Mouse (Mus musculus) embryonic fibroblast, embryonic 13.5 days (primary cell): ENCODE measurements around the gene Nap1l2. TPM values are rescaled to one million over a fixed set of nuclear protein-coding genes. Genes with fewer than 3 reads are reported as not detected.
"Not testable (repeated sequence)": the region's sequence is repeated elsewhere in the genome, so short reads cannot be mapped to it uniquely, and the experiment has no call there.

ENCODE experiments used
- H3K27ac ChIP-seq: 2 replicates; pipeline ENCODE4 v1.5.1; 2012; ENCODE audit warnings: low read length, control low read depth, inconsistent platforms; ENCODE audit not compliant: insufficient read depth
- H3K4me1 ChIP-seq: 2 replicates; pipeline ENCODE4 v1.6.1; 2011; ENCODE audit warnings: low read length; ENCODE audit not compliant: control insufficient read depth, insufficient read depth
- H3K4me3 ChIP-seq: 2 replicates; pipeline ENCODE4 v1.5.1; 2011; ENCODE audit warnings: mild to moderate bottlenecking, control low read depth, low read length; ENCODE audit not compliant: insufficient read depth
- CTCF ChIP-seq: IDR thresholded peaks from 2 replicates; pipeline ENCODE4 v1.5.1; 2011; ENCODE audit warnings: mild to moderate bottlenecking, control low read depth, low read length, moderate library complexity, borderline replicate concordance; ENCODE audit not compliant: insufficient read depth
- POLR2A ChIP-seq: IDR thresholded peaks from 2 replicates; pipeline ENCODE4 v1.6.1; 2011; ENCODE audit warnings: low read depth, mild to moderate bottlenecking, control low read depth, low read length, moderate library complexity
- polyA plus RNA-seq: library from polyadenylated mRNA; stranded (reverse); fragments of >200 nt; gene quantifications from 2 replicates; pipeline ENCODE4 v1.2.4, GENCODE M21; 2011; ENCODE audit warnings: low read depth; ENCODE audit not compliant: missing spikeins, insufficient read length

Nap1l2 gene
- 1.3 and 1.9 TPM in 2 replicates for polyA plus RNA-seq

DNA sequence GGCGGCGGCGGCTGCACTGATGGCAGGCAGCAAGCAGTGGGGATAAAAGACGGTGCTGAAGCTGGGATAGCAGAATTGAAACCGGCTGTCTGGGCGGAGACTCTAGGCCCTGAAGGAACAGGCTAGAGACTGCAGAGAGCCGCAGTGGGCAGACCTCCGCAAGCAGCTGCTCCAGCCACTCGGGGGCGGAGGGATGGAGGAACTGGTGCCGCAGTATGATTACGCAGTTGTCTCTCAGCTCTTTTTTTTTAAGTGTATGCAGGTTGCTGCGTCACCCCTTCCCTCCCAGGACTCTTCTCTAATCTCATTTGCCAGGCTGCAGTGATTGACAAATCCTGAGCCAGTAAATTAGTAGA is at the start of gene Nap1l2:
TSS of gene Nap1l2 (minus strand) at position 210 of the 356 bp plus-strand sequence.
- Histone ChIP-seq H3K4me1 (no peaks in the 10 kb centered on the region), H3K4me3 (peak within 1 kb of the TSS; percentile 63), H3K27ac (no peak within 1 kb of the TSS)
- no peak for TF ChIP-seq CTCF
- peak; percentile 14; the same call in 1 of the 2 replicates for TF ChIP-seq POLR2A

DNA sequence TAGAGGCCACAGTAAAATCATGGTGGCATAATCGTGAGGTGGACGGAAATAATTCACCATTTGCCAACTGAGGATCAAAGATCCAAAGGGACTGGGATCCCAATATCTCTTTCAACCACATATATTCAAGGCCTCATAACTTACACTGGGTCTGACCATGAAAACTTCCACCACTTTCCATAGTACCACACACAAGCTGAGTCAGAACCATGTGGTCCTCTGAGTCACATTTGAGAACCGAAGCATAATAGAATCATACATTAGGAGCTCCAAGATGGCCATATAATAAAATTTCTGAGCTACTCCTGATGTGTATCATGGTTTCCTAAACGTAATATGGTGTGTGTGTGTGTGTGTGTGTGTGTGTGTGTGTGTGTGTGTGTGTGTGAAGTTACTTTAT is 28.8 kb upstream of the Nap1l2 start:
- H3K27ac ChIP-seq: peak overlapping the region; percentile 76
- no peak for TF ChIP-seq POLR2A
- TF ChIP-seq CTCF: no peak
- no peaks in the 10 kb centered on the region for H3K4me1 ChIP-seq
- no peak overlapping the region for H3K4me3 ChIP-seq

DNA sequence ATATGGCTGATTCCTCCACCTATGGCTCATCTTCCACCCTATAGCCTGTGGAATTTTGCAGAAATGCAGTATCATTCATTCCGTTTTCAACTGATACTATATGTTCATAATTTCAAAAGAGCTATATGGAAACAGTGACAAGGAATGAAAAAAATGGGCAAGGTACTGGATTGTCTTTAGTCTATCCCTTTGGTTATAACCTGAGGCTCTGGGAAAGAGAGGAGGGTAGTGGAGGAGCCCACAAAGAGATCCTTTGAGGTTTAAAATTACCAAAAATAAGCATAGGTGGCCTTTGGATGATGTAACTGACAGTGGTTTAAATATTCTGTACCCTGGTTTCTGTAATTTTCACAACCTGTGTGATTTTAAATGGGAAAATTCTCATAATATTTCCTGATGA is 389 bp upstream of the Nap1l2 start:
- H3K4me3 ChIP-seq: no peak overlapping the region
- no peaks in the 10 kb centered on the region for H3K4me1 ChIP-seq
- H3K27ac ChIP-seq: no peak overlapping the region
- TF ChIP-seq CTCF: no peak
- TF ChIP-seq POLR2A: no peak

DNA sequence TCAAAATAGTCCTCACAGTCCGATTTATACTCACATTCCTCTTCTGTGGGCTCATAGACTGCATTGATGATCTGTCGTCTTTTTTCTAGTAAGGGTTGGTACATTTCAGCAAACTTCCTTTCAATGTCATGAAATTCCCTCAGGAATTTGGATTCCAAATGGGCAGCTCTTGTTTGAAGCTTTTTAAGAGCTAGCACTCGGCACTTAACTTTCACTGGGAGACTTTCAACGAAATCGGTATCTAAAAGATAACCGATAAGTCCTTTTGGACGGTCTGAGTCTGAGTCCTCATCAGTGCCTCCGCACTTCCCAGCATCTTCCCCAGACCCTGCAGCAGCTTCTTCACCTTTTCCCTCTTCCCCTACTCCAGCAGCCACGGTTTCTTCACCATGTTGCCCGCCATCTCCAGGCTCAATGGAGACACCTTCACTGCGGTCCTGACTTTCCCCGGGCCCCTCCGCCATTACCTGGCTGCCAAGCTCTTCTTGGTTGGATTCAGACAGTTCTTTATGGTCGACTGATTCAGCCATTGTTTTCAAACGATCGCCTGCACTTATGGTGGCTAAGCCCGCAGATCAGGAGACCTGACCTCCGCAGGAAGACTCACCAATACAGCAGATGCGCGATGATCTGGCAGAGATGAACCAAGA is 534 bp downstream of the Nap1l2 start:
- Histone ChIP-seq H3K27ac (no peak overlapping the region), H3K4me3 (peak overlapping the region; percentile 63), H3K4me1 (no peaks in the 10 kb centered on the region)
- TF ChIP-seq CTCF: no peak
- no peak for TF ChIP-seq POLR2A

DNA sequence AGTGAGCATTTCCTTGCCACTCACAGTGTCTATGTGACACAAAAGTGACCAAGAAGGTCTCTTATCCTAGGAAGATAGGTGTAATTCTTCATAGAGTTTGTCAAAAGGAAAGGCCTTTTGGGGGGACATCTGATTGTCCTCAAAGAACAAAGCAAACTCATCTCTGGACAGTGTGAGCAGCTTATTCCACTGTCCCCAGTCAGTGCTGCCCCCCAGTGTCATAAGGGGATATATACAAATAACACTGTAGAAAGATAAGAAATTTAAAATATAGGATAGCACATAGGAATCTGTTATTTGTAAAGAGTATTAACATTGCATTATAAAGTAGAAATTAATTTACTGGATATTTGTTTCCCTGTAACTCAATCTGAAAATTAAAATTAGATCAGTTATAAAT is 2.9 kb downstream of the Nap1l2 start:
- Histone ChIP-seq H3K4me1 (no peaks in the 10 kb centered on the region), H3K4me3 (no peak overlapping the region), H3K27ac (no peak overlapping the region)
- TF ChIP-seq POLR2A (no peak), CTCF (no peak; the same call in 1 of the 2 replicates)

DNA sequence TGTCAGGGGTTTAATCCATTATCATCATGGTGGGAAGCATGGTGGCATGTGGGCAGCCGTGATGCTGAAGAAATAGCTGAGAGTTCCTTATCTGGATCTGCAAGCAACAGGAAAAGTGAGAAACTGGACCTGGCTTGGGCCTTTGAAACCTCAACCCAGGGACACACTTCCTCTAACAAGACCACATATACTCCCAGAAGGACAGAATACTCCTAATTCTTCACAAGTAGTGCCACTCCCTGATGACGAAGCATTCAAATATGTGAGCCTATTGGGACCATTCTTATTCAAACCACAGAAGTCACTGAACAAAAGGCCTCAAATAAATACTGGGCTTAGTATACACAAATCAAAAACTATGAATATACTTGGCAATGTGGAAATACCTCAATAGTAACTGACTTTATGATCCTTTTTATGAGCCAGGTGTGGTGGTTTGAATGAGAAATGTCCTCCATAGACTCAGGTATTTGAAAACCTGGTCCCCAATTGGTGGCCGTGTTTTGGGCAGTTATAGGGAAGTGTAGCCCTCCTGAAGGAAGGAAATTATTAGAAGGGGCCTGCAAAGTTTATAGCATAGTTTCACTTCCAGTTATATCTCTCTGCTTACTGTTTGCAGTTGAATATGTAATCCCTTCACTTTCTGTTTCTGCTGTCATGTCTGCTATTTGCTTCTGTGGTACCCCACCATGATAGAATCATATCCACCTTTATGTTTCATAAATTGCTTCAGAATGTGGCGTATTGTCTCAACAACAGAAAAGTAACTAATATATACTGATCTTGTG is 6.5 kb downstream of the Nap1l2 start:
- H3K4me3 ChIP-seq: no peak overlapping the region
- TF ChIP-seq CTCF (no peak), POLR2A (no peak)
- H3K4me1 ChIP-seq: no peaks in the 10 kb centered on the region
- no peak overlapping the region for H3K27ac ChIP-seq

DNA sequence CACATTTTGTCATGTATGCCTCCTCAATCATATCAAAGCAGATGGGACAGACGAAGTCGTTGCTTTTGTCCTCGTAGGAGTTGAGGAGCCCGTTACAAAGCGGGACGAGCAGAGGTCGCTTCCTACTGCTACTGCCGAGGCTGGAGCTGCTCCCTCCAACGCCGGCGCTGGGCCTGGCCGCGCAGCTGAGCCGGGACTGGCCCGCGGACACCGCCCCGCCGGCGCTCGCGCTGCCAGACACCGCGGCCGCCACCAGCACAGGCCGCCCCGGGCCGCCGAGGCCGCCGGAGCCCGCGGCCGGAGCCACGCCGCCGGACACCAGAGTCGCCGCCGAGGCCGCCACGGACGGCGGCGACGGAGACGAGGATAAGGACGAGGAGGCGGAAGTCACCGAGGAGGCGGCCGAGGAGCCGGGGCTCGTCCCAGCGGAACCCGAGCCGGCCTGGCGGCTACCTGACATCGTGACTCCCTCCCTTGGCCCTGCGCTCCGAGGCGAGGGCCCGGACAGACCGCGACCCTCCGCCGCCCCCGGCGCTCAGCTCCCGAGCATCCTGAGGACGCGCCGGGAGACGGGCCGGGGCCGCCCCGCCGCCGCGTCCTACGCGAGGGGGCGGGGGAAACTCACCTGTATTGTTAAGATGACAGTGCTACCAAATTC is 21.4 kb downstream of the Nap1l2 start:
- H3K27ac ChIP-seq, H3K4me1 ChIP-seq: not testable (repeated sequence)
- H3K4me3 ChIP-seq: 0 out of 2 replicates have a peak overlapping the region, but pooled peaks have one; percentile 24

DNA sequence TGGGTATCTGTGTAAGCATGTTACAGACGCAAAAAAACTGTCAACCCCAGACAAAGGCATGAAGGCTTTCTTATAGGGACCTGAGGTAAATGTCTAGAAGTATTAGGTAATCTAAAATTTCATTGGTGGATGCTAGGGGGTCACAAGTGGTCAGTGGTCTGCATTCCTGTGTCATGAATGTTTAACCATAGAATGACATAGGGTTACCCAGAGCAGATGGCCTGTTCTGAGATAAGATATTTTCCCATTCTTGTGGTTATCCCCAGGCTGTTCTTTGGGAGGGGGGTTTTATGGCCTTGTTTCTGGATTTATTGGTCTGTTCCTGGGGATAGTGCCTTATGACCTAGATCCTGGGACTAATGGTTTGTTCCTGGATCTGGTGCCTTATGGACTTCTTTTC is 30.3 kb downstream of the Nap1l2 start:
- Histone ChIP-seq H3K4me3 (no peak overlapping the region), H3K27ac (no peak overlapping the region), H3K4me1 (no peaks in the 10 kb centered on the region)
- TF ChIP-seq POLR2A (no peak), CTCF (no peak)

DNA sequence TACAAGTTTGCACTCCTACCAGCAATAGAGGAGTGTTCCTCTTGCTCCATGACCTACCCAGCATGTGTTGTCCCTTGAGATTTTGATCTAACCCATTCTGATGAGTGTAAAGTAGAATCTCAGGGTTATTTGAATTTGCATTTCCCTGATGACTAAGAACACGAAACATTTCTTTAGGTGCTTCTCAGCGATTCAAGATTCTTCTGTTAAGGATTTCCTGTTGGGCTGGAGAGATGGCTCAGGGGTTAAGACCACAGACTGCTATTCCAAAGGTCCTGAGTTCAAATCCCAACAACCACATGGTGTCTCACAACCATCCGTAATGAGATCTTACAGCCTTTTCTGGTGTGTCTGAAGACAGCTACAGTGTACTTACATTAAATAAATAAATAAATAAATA is 47.9 kb downstream of the Nap1l2 start:
- no peak for TF ChIP-seq CTCF
- H3K4me3 ChIP-seq: no peak overlapping the region
- no peaks in the 10 kb centered on the region for H3K4me1 ChIP-seq
- no peak overlapping the region for H3K27ac ChIP-seq

Other genes with a start within 250 kb of the Nap1l2 start
- not detected in 2 replicates for gene Cdx4, start 134.8 kb upstream of the Nap1l2 start, polyA plus RNA-seq
- gene Chic1, start 169.8 kb upstream of the Nap1l2 start, polyA plus RNA-seq: 3.7 and 3.8 TPM in 2 replicates
- gene Tsx, start 227.8 kb upstream of the Nap1l2 start, polyA plus RNA-seq: not detected in 2 replicates
- gene Gm26992, start 235.4 kb upstream of the Nap1l2 start, polyA plus RNA-seq: not detected in 2 replicates